Mouse (Mus musculus) CH12.LX (cell line): ENCODE data around the gene Cask.

ENCODE experiments used
- CTCF ChIP-seq, 2 experiments: IDR thresholded peaks in 1 of 2; conservative IDR thresholded peaks in 1 of 2; 2 replicates each; pipeline ENCODE4 v1.5.1; 2011 to 2012; ENCODE audit warnings: low read depth in 2 of 2, low read length in 2 of 2, improper control_type of control experiment in 1 of 2, inconsistent platforms in 1 of 2, mild to moderate bottlenecking in 1 of 2, moderate library complexity in 1 of 2
- EP300 ChIP-seq: IDR thresholded peaks from 2 replicates; pipeline ENCODE4 v1.6.1; 2011; ENCODE audit warnings: low read length, improper control_type of control experiment
- ETS1 ChIP-seq: conservative IDR thresholded peaks from 2 replicates; pipeline ENCODE4 v1.6.1; 2012; ENCODE audit warnings: low read depth, mild to moderate bottlenecking, inconsistent platforms, low read length, improper control_type of control experiment, moderate library complexity
- MAFK ChIP-seq: IDR thresholded peaks from 2 replicates; pipeline ENCODE4 v1.6.1; 2011; ENCODE audit warnings: low read length, improper control_type of control experiment; ENCODE audit not compliant: insufficient replicate concordance
- MAX ChIP-seq: IDR thresholded peaks from 2 replicates; pipeline ENCODE4 v1.6.1; 2011; ENCODE audit warnings: low read length, improper control_type of control experiment
- POLR2A ChIP-seq: IDR thresholded peaks from 2 replicates; pipeline ENCODE4 v1.6.1; 2011; ENCODE audit warnings: low read depth, mild to moderate bottlenecking, improper control_type of control experiment, low read length
- RAD21 ChIP-seq: IDR thresholded peaks from 2 replicates; pipeline ENCODE4 v1.6.1; 2011; ENCODE audit warnings: low read depth, mild to moderate bottlenecking, low read length, improper control_type of control experiment, moderate library complexity
- SIN3A ChIP-seq: IDR thresholded peaks from 2 replicates; pipeline ENCODE4 v1.6.1; 2012; ENCODE audit warnings: low read length, improper control_type of control experiment, inconsistent platforms
- TBP ChIP-seq: conservative IDR thresholded peaks from 2 replicates; pipeline ENCODE4 v1.6.1; 2011; ENCODE audit warnings: low read depth, low read length, improper control_type of control experiment
- USF1 ChIP-seq: IDR thresholded peaks from 2 replicates; pipeline ENCODE4 v1.6.1; 2014; ENCODE audit warnings: low read depth, mild to moderate bottlenecking, inconsistent platforms, low read length, improper control_type of control experiment
- ZNF384 ChIP-seq: IDR thresholded peaks from 2 replicates; pipeline ENCODE4 v1.6.1; 2012; ENCODE audit warnings: low read depth, low read length, improper control_type of control experiment, inconsistent platforms

GRCm38 (mm10) chrX:13884348-13884747 is 33.2 kb upstream of the Cask start:
- no peak for TF ChIP-seq MAX
- no peak for TF ChIP-seq EP300
- no peak for TF ChIP-seq RAD21
- no peak for TF ChIP-seq CTCF (conservative IDR thresholded peaks at IDR 0.05 in 1 of 2, IDR thresholded peaks at IDR 0.05 in 1 of 2; ENCODE audit: low read depth in 2 of 2, low read length in 2 of 2)
- TF ChIP-seq ZNF384, result no peak
- TF ChIP-seq USF1, result no peak
- TF ChIP-seq TBP, result no peak
- no peak for TF ChIP-seq POLR2A
- no peak for TF ChIP-seq SIN3A
- TF ChIP-seq ETS1, result no peak
- no peak for TF ChIP-seq MAFK
